Mouse (Mus musculus) embryonic stem cell, embryonic (primary cell): ENCODE measurements around the gene Rps6kb2.

Experiments
- CTCF ChIA-PET, 4 experiments: fragments of 300-600 bp in 2 of 4; fragments of 350-600 bp in 2 of 4; sonication (Branson Sonifier 250); formaldehyde crosslinking; loops; one replicate each; lab custom pipeline; 2022; ENCODE audit warnings: inconsistent platforms in 2 of 4; lab: Charles Lee
- POLR2A ChIA-PET, 4 experiments: fragments of 300-600 bp in 2 of 4; fragments of 350-600 bp in 2 of 4; sonication (Branson Sonifier 250); formaldehyde crosslinking; loops; one replicate each; lab custom pipeline; 2022; ENCODE audit warnings: antibody characterized with exemption in 4 of 4, inconsistent platforms in 1 of 4; lab: Charles Lee

The Rps6kb2 gene

GRCm38 (mm10) chr19:4125741-4126696, 37.1 kb downstream of the Rps6kb2 start, which contains the start of gene Aip:
Gene Aip (minus strand): TSS chr19:4125858.
- ChIA-PET POLR2A (interaction anchor here (0.5 to 7.3 kb wide), 59 partner anchors 12 to 1563 kb away, joined by 3 to 67 read pairs (median 4); partner anchors contain the start of genes Cdk2ap2 (in 3 of the 4), Ppp1ca (in 3 of the 4), Ankrd13d (in 2 of the 4) and Gstp2 (in 2 of the 4)), CTCF (interaction anchor here in 3 of 4 experiments (0.5 to 3.3 kb wide), 49 partner anchors 11 to 1841 kb away, joined by 3 to 29 read pairs (median 4); partner anchors contain the start of genes Cdk2ap2 (in 2 of the 3), Gstp2 (in 2 of the 3), Ndufv1 (in 2 of the 3) and Ankrd13d (in 1 of the 3))

GRCm38 (mm10) chr19:4125268-4125667, 37.9 kb downstream of the Rps6kb2 start:
- POLR2A ChIA-PET = interaction anchor here (0.6 to 7.3 kb wide), 57 partner anchors 12 to 1563 kb away, joined by 3 to 67 read pairs (median 4); partner anchors contain the start of genes Cdk2ap2 (in 3 of the 4), Ppp1ca (in 3 of the 4), Ankrd13d (in 2 of the 4) and Gstp2 (in 2 of the 4)
- CTCF ChIA-PET = interaction anchor here (0.5 to 3.3 kb wide), 51 partner anchors 12 to 1842 kb away, joined by 3 to 29 read pairs (median 4); partner anchors contain the start of genes Cdk2ap2 (in 2 of the 4), Gstp2 (in 2 of the 4), Ndufv1 (in 2 of the 4) and Ankrd13d (in 1 of the 4)

DNA sequence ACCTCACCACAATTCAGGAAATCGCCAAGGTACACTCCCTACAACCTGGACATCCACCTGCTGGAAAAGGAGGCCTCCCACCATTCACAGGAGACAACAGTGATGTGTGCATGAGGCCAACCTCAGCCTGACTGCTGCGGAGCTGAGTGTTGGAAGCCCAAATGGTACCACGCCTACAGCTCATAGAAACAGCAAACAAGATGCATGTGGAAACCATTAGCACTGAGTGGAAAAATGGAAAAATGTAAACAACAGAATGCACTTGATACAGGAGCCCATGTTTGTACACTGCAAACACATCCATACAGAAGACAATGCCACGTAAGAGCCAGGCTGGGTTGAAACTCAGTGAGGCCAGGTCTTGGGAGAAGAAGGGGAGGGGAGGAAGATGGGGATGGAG, 38.7 kb downstream of the Rps6kb2 start:
- CTCF ChIA-PET = interaction anchor here (0.6 to 3.3 kb wide), 17 partner anchors 13 to 848 kb away, joined by 3 to 29 read pairs (median 5); partner anchors contain the start of genes Gpr152 (in 2 of the 4), Cdk2ap2 (in 1 of the 4) and Pitpnm1 (in 1 of the 4)

GRCm38 (mm10) chr19:4122411-4123370, 40.5 kb downstream of the Rps6kb2 start:
- ChIA-PET POLR2A (interaction anchor here in 3 of 4 experiments (1.0 to 7.3 kb wide), 18 partner anchors 10 to 125 kb away, joined by 3 to 67 read pairs (median 8); partner anchors contain the start of genes Cdk2ap2 (in 2 of the 3), Gpr152 (in 1 of the 3), Gstp2 (in 1 of the 3) and Ndufv1 (in 1 of the 3)), CTCF (interaction anchor here in 3 of 4 experiments (1.0 to 2.0 kb wide), 4 partner anchors 69 to 122 kb away, joined by 3 to 10 read pairs (median 4); partner anchors contain the start of genes Gm49405 (in 1 of the 3), Nudt8 (in 1 of the 3) and Ppp1ca (in 1 of the 3))

More for the DNA sequence above, 38.7 kb downstream of the Rps6kb2 start:
- POLR2A ChIA-PET = interaction anchor here in 3 of 4 experiments (0.6 to 7.3 kb wide), 33 partner anchors 13 to 208 kb away, joined by 3 to 67 read pairs (median 5); partner anchors contain the start of genes Ppp1ca (in 3 of the 3), Cdk2ap2 (in 2 of the 3), Gstp2 (in 2 of the 3) and Ndufv1 (in 2 of the 3)

- CTCF ChIA-PET = interaction anchor here in 3 of 4 experiments (0.8 to 2.1 kb wide), 12 partner anchors 13 to 121 kb away, joined by 3 to 10 read pairs (median 4); partner anchors contain the start of genes Cdk2ap2 (in 1 of the 3), Gm49405 (in 1 of the 3), Nudt8 (in 1 of the 3) and Pitpnm1 (in 1 of the 3)
- POLR2A ChIA-PET = interaction anchor here in 3 of 4 experiments (0.6 to 7.3 kb wide), 64 partner anchors 9 to 414 kb away, joined by 3 to 67 read pairs (median 5); partner anchors contain the start of genes Ppp1ca (in 3 of the 3), Cdk2ap2 (in 2 of the 3), Gpr152 (in 2 of the 3) and Gstp2 (in 2 of the 3)
Observed at GRCm38 (mm10) chr19:4121896-4122295, 41.3 kb downstream of the Rps6kb2 start.

DNA sequence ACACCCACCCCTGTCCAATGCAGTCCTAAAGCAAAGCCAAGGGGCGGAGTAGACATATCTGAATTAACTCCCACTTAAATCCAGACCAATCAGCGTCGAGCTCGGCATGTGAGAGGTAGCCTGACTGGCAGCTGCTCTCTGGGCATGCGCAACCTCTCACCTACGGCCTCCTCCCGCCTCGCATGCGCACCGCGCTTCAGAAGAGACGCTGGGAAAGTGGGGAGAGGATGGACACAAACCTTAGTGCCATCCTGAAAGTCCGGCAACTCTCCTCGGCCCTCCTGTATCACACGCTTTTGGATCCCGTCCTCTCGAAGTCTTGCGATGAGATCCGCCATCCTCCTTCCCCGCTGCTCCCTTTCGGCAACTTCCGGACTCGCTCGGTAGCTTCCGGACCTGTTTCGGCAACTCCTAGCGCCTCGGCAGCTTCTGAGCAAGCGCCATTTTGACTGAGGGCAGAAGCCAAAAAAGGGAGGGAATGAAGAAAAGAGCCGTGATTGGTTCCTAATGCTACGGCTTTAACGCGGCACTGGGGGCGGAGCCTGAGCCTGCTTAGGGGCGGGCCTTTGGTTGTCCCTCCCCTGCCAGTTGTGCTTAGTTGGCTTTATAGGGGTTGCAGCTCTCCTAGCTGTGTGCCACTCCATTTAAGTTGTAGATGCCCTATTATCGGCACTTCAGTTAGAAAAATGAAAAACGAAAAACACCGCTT, 41.9 kb downstream of the Rps6kb2 start:
- ChIA-PET POLR2A (interaction anchor here (0.5 to 7.3 kb wide), 80 partner anchors 9 to 413 kb away, joined by 3 to 67 read pairs (median 4); partner anchors contain the start of genes Cdk2ap2 (in 3 of the 4), Gstp2 (in 3 of the 4), Ppp1ca (in 3 of the 4) and Gpr152 (in 2 of the 4)), CTCF (interaction anchor here (0.8 to 2.1 kb wide), 18 partner anchors 12 to 161 kb away, joined by 3 to 10 read pairs (median 4); partner anchors contain the start of genes Ppp1ca (in 2 of the 4), Ankrd13d (in 1 of the 4), Cdk2ap2 (in 1 of the 4) and Gm49405 (in 1 of the 4))

DNA sequence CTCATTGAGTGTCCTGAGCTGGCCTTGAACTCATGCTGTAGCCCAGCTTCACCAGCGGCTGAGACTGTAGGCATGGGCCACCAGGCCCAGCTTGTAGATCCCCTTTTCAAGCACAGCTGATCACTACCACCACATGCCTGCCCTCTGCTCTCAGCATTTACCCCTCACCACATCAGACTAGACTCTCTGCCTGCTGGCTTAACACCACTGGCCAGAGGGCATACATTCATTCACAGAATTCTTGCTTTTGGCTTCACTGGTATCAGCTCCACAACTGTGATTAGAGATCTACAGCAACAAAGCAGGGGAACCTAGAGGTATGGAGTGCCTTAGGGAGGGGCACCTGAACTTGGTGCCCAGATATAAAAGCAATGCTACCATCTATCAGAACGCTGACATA, 42.7 kb downstream of the Rps6kb2 start:
- ChIA-PET CTCF (interaction anchor here in 3 of 4 experiments (0.9 to 2.1 kb wide), 13 partner anchors 21 to 162 kb away, joined by 3 to 10 read pairs (median 4); partner anchors contain the start of genes Ankrd13d (in 1 of the 3), Cdk2ap2 (in 1 of the 3), Gm49405 (in 1 of the 3) and Nudt8 (in 1 of the 3)), POLR2A (interaction anchor here (0.5 to 7.3 kb wide), 60 partner anchors 8 to 208 kb away, joined by 3 to 67 read pairs (median 6); partner anchors contain the start of genes Cdk2ap2 (in 3 of the 4), Gstp2 (in 3 of the 4), Ppp1ca (in 3 of the 4) and Gpr152 (in 2 of the 4))

DNA sequence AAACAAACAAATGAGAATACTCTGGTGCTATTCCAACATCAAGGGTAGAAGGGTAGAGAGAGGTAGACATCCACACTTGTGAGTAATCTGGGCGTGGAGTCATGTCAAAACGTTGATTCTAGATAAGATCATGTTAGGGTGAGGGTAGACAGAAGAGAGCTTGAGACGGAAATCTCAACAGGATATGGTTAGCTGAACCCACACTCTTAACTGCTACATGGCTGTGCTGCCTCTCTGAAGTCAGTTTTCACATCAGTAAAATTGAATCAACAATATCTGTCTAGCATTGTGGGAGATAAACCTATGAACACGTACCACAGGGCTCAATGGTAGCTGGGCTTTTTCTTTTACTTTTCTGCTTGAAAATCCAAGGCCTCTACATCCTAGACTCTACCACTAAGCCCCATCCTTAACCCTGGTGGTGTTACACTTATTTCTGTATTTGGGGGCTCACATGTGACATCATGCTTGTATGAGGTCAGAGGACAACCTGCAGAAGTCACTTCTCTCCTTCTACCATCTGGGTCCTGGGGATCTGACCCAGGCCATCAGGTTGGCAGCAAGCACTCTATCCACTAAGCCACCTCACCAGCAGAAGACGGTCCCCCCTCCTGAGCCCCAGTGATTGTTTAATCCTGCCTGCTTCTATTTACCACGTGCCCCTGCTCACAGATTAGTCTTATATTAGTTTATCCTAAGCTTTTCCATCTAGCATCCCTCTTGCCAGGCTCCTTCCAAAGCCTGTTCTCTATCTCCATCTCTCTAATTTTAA, 43.3 kb downstream of the Rps6kb2 start:
- ChIA-PET POLR2A (interaction anchor here in 3 of 4 experiments (0.9 to 4.6 kb wide), 29 partner anchors 7 to 207 kb away, joined by 3 to 45 read pairs (median 7); partner anchors contain the start of genes Ppp1ca (in 3 of the 3), Cdk2ap2 (in 2 of the 3), Pold4 (in 2 of the 3) and Gstp2 (in 1 of the 3)), CTCF (interaction anchor here in 2 of 4 experiments (0.7 to 2.1 kb wide), 4 partner anchors 21 to 163 kb away, joined by 4 to 9 read pairs (median 4); partner anchors contain the start of gene Ankrd13d (in 1 of the 2))

DNA sequence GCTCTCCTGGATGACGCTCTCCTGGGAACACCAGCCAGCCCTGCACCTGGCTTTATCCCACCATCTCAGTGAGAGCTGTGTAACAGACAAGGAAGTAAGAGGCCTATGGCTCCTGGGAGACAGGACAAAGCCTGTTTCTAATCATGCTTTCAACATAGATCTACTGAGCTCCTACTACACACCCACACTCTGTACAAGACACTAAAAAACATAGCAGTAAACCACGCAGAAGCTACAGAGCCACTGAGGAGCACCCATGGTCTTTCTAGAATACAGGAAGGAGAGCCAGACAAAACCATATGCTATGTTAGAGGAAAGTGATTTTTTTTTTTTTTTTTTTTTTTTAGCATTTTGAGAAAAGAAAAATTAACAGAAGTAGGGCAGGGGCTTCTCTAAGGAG, 44.8 kb downstream of the Rps6kb2 start:
- CTCF ChIA-PET = interaction anchor here in 2 of 4 experiments (0.8 to 1.0 kb wide), 2 partner anchors 74 to 109 kb away, joined by 3 to 9 read pairs; no protein-coding TSS in a partner anchor
- POLR2A ChIA-PET = interaction anchor here in 3 of 4 experiments (0.7 to 4.6 kb wide), 6 partner anchors 11 to 83 kb away, joined by 3 to 22 read pairs (median 4); partner anchors contain the start of gene Rad9a (in 1 of the 3)

DNA sequence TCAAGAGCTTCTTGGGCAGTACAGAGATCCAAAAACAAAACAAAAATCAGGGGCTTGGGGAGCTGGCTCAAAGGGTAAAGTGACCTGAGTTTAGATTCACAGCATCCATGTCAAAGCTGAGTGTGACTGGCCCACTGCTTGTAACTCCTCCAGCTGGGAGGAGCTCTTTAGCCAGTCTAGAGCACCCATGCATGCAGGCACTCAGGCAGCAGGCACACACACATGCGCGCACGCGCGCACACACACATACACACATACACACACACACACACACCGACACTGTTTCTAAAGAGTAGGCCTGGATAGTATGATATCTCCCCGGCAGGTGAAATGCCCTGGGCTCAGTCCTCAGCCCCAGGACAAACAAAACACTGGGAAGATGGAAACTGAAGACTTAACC, 46.1 kb downstream of the Rps6kb2 start:
- CTCF ChIA-PET = interaction anchor here in 1 of 4 experiments (0.6 kb wide), 1 partner anchor 626 kb away, joined by 4 read pairs; no protein-coding TSS in a partner anchor
- POLR2A ChIA-PET = interaction anchor here in 3 of 4 experiments (1.1 to 1.9 kb wide), 5 partner anchors 15 to 85 kb away, joined by 3 to 6 read pairs (median 4); partner anchors contain the start of genes Cdk2ap2 (in 1 of the 3) and Rad9a (in 1 of the 3)

DNA sequence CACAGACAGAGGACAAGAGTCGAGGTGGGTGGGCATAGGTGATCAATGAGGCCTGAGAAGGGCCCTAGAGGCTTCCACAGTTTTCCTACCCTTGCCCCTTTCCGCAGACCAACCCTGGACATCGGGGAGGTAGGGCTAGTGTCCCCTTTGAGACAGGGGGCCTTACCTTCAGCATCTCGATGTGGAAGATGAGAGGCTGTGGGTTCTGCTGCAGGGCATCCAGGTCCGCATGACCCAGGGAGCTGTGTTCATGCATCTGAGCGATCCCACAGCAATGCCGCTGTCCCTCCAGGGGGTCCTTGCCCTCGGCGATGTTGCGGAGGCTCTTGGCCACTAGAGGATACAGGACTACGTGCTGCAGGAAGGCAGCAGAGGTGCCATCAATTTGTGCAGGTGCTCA, 47.3 kb downstream of the Rps6kb2 start:
- ChIA-PET CTCF (no interaction called here), POLR2A (interaction anchor here in 3 of 4 experiments (0.8 to 1.9 kb wide), 5 partner anchors 14 to 86 kb away, joined by 3 to 6 read pairs (median 4); partner anchors contain the start of genes Cdk2ap2 (in 1 of the 3) and Rad9a (in 1 of the 3))

DNA sequence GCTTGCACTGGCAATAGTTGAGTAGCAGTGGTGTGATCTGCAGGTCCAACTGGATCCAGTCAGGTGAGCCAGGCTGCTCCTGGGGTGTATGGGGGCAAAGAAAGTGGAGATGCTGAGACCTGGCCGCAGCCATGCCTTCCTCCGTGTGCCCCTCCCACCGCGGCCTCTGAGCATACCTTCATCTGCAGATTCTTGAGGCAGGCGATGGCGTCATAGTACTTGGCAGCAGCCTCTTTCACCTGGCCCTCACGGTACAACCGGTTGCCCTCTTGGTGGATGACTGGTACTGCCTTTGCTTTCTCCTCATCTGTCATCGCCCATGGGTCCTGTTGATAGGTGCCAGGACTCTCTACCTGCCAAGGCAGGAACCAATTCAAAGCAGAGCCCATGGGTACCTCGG, 48.0 kb downstream of the Rps6kb2 start:
- POLR2A ChIA-PET = no interaction called here

DNA sequence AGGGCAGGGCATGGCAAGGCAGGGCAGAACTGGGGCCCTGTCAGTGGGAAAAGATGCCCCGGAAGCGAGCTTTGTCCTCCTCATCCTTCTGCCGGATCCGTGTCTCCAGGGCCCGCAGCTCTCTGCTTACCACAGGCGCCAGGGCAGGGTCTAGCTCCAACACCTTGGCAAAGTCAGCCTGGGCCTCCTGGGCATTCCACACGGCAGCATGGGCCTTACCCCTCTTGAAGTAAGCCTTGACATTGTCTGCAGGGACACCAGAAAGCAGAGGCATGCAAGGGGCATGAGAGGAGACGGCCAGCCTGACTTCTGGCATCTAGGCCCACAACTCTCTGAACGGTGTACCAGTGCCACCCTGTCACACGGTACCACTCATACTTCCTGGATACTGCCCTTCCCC, 48.6 kb downstream of the Rps6kb2 start:
- POLR2A ChIA-PET = interaction anchor here in 1 of 4 experiments (0.9 to 1.0 kb wide), 2 partner anchors 16 to 27 kb away, joined by 3 read pairs; no protein-coding TSS in a partner anchor

More for the DNA sequence above, 48.0 kb downstream of the Rps6kb2 start:
- CTCF ChIA-PET = interaction anchor here in 1 of 4 experiments (1.3 kb wide), 1 partner anchor 113 kb away, joined by 3 read pairs; no protein-coding TSS in a partner anchor

More for the DNA sequence above, 48.6 kb downstream of the Rps6kb2 start:
- CTCF ChIA-PET = interaction anchor here in 1 of 4 experiments (1.3 kb wide), 1 partner anchor 114 kb away, joined by 3 read pairs; no protein-coding TSS in a partner anchor
